Mouse (Mus musculus) olfactory bulb, adult 2 months (tissue): Measurements from ENCODE around the gene Hsp90ab1.

ENCODE experiments used
- CTCF ChIP-seq: fragments of 200-500 bp; IDR thresholded peaks from 2 replicates; pipeline ENCODE4 v1.5.1; 2012; ENCODE audit warnings: low read depth, mild to moderate bottlenecking, low read length, moderate library complexity; ENCODE audit not compliant: insufficient read depth
- POLR2A ChIP-seq: fragments of 200-500 bp; IDR thresholded peaks from 2 replicates; pipeline ENCODE4 v1.6.1; 2012; ENCODE audit warnings: mild to moderate bottlenecking, low read depth, low read length, moderate library complexity; ENCODE audit not compliant: insufficient read depth

- TF ChIP-seq CTCF (no peak), POLR2A (0 out of 2 replicates have a peak, but pooled peaks have one; percentile 25)
Observed at GRCm38 (mm10) chr17:45543115-45543514, 30.0 kb downstream of the Hsp90ab1 start.
